ENCODE assay signal across 12 mouse cellular contexts in genomic region chr8:72018141-72018540, GRCm38 (mm10). TPM values are rescaled to one million over a fixed set of nuclear protein-coding genes. Genes with fewer than 3 reads are reported as not detected.
A peak's percentile ranks its signal among the peaks of the same experiment; 100 is the strongest.
DNase-seq lines count a peak whose midpoint lies in the region; ATAC-seq lines count a peak whose summit lies in the region.
"Had no signal": no experiment of that assay in that cellular context is flagged by ENCODE, and none has a peak within 500 bp of the region (broad histone marks: within the 10 kb centered on the region; RNA-seq: fewer than 3 reads in every experiment).

No protein-coding gene starts in this region.

- H3K4me2 ChIP-seq in hindbrain, embryonic 12.5 days (replicated peaks), result no peak overlapping the region
- H3K4me2 ChIP-seq: liver, embryonic 11.5 days had no signal

- no peaks in the 10 kb centered on the region for H3K4me1 ChIP-seq in limb, embryonic 10.5 days
- no peaks in the 10 kb centered on the region for H3K4me1 ChIP-seq in hindbrain, embryonic 12.5 days

- intact Hi-C loops in left cerebral cortex, postnatal 14 days (cut with DNase I), result no loop called here
- intact Hi-C loops in left cerebral cortex, postnatal 36 days (cut with DNase I), result no loop called here

- no peak overlapping the region for H3K4me3 ChIP-seq in limb, embryonic 10.5 days
- no peak overlapping the region for H3K4me3 ChIP-seq in hindbrain, embryonic 12.5 days

- H3K36me3 ChIP-seq in limb, embryonic 10.5 days, result no peaks in the 10 kb centered on the region
- no peaks in the 10 kb centered on the region for H3K36me3 ChIP-seq in hindbrain, embryonic 12.5 days

- no peaks in the 10 kb centered on the region for H3K9me3 ChIP-seq in limb, embryonic 10.5 days (replicated peaks)
- H3K9me3 ChIP-seq in hindbrain, embryonic 12.5 days (replicated peaks), result no peaks in the 10 kb centered on the region

- WGBS in limb, embryonic 10.5 days, result 86% methylated on average over 2 of the region's 2 CpGs
- 83% methylated on average over 2 of the region's 2 CpGs for WGBS in hindbrain, embryonic 12.5 days

- H3K27me3 ChIP-seq in limb, embryonic 10.5 days (ENCODE audit: low read depth, poor library complexity, severe bottlenecking), result no peaks in the 10 kb centered on the region
- no peaks in the 10 kb centered on the region for H3K27me3 ChIP-seq in hindbrain, embryonic 12.5 days

- H3K27ac ChIP-seq in limb, embryonic 10.5 days, result no peak overlapping the region
- H3K27ac ChIP-seq in hindbrain, embryonic 12.5 days, result no peak overlapping the region

- no peak overlapping the region for H3K9ac ChIP-seq in hindbrain, embryonic 12.5 days

- ATAC-seq in frontal cortex, adult (ENCODE audit: low TSS enrichment), result peak; percentile 44; the same call in 1 of the 2 replicates
- no peak for ATAC-seq in granulocyte monocyte progenitor cell, adult 5-6 weeks (replicated peaks; ENCODE audit: poor library complexity, severe bottlenecking)
- no peak for ATAC-seq in hindbrain, embryonic 12.5 days (ENCODE audit: low FRiP score)

- DNase-seq in frontal cortex, postnatal 25 days (ENCODE audit: low spot score in 2 of 2), result no peak
- peak; percentile 37 for DNase-seq in left cerebral cortex, postnatal 14 days (ENCODE audit: low spot score in 2 of 2)
- DNase-seq in left cerebral cortex, postnatal 36 days (ENCODE audit: low spot score in 2 of 2), result no peak
- peak; percentile 28 for DNase-seq in adipocyte (ENCODE audit: low spot score)
- DNase-seq in limb, embryonic 10.5 days (ENCODE audit: low spot score), result peak; percentile 12
- DNase-seq: lung, postnatal 36 days had no signal

RNA-seq across cellular contexts. Expression of gene Cyp4f18, which starts 8.7 kb away (rescaled TPM):
- not detected for total RNA-seq in left cerebral cortex, postnatal 14 days (2021)
- total RNA-seq in left cerebral cortex, postnatal 36 days (2021), result not detected
- polyA plus RNA-seq in limb, embryonic 10.5 days (2016; fragmentation: Nextera tagmentation; extraction: Ambion mirVana), result 0.58 and 0.71 TPM in 2 replicates
- 11.7 and 15.8 TPM in 2 replicates for total RNA-seq in granulocyte monocyte progenitor cell, adult 5-6 weeks (2014; fragmentation: Nextera tagmentation)
- 6.5 and 7.1 TPM in 2 replicates for total RNA-seq in granulocyte monocyte progenitor cell, adult 5-6 weeks (2017)
- 0.27 and 0.94 TPM in 2 replicates for polyA plus RNA-seq in hindbrain, embryonic 12.5 days (2016; fragmentation: Nextera tagmentation; extraction: Ambion mirVana)
- total RNA-seq: layer of hippocampus, adult 18-20 months had no signal

RNA-seq across cellular contexts. Expression of gene Olfr372, which starts 22.9 kb away (rescaled TPM):
- not detected for total RNA-seq in left cerebral cortex, postnatal 14 days (2021)
- total RNA-seq in left cerebral cortex, postnatal 36 days (2021), result not detected
- not detected in 2 replicates for polyA plus RNA-seq in limb, embryonic 10.5 days (2016; fragmentation: Nextera tagmentation; extraction: Ambion mirVana)
- total RNA-seq in granulocyte monocyte progenitor cell, adult 5-6 weeks (2014; fragmentation: Nextera tagmentation), result not detected in 2 replicates
- total RNA-seq in granulocyte monocyte progenitor cell, adult 5-6 weeks (2017), result not detected in 2 replicates
- polyA plus RNA-seq in hindbrain, embryonic 12.5 days (2016; fragmentation: Nextera tagmentation; extraction: Ambion mirVana), result not detected in 2 replicates
- total RNA-seq: layer of hippocampus, adult 18-20 months had no signal
- polyA plus RNA-seq: gonadal fat pad, adult 2 months; liver, embryonic 11.5 days had no signal

Comparison
In these comparisons a context has a peak if more than half of its experiments do, and no peak if none do; other contexts are left out.
1. DNase-seq: peak in left cerebral cortex, postnatal 14 days (2 of 2), adipocyte (single experiment) and limb, embryonic 10.5 days (single experiment); none in frontal cortex, postnatal 25 days (0 of 2) and left cerebral cortex, postnatal 36 days (0 of 2).
2. RNA of gene Cyp4f18, which starts 8.7 kb away (total RNA-seq): 6.5 to 15.8 TPM in granulocyte monocyte progenitor cell, adult 5-6 weeks; not detected in left cerebral cortex, postnatal 36 days and not detected in left cerebral cortex, postnatal 14 days; every median in the first group is over 4 times any median in the second.